Mouse (Mus musculus) left cerebral cortex, postnatal 14 days (tissue): ENCODE results near the gene C130032M10Rik. TPM values are rescaled to one million over a fixed set of nuclear protein-coding genes. Genes with fewer than 3 reads are reported as not detected.

Source experiments
- DNase-seq, 2 experiments: peaks; one replicate each; pipeline ENCODE4 v3.0.0; 2021 to 2022; ENCODE audit warnings: low spot score in 2 of 2, mixed read lengths in 1 of 2
- intact Hi-C: fragments of 180-260 bp; cut with DNase I; formaldehyde crosslinking; loops from one replicate; pipeline ENCODE4 v1.15.1; 2025
- total RNA-seq, 2 experiments: library from RNA; stranded (reverse); gene quantifications; 2 replicates each; pipeline ENCODE4 v1.2.3; 2021

C130032M10Rik gene
- total RNA-seq, 2 experiments from 2014 or later: not detected

DNA sequence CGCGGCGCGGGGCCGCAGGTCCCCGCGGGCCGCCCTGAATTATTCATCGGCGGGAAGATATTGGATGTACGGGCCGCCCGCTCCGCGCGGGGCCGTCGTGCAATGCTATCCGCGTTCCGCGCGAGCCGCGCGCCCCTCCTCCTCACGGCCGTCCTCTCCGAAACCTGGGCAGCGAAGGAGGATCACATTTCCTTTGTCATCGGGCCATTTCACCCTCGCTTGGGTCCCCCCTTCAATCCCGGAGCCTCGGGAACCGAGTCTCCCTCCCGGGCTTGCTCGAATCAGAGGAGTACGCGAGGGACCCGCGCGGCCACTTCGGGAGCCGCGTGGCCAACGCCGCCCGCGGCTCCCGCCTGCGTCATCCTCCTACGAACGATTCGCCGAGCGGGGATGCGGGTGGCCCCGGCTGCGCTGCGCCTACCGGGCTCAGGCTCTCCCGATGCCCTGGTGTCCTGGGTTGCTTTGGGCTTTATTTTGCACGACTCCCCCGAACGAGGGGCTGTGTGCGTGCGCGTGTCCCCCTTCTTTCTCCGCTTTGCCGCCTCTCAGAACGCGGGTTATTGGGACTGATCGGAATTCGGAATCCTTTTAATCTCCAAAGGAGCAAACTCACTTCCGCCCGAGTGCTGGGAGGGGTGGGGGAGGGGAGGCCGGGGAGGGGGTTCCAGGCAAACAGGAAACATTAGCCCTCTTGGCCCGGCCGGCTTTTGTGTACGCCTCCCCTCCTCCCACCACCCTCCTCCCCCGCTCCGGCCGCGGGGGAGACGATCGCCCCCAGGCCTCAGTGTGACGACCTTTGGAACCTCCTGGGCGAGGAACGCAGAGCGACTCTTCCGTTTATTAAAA, 48.5 kb downstream of the C130032M10Rik start, which contains the start of gene Trim71:
TSS of gene Trim71 (minus strand) at position 609 of the 846 bp plus-strand sequence.
- intact Hi-C loops: no loop called here
- peak; percentile 11 to 30 for DNase-seq

DNA sequence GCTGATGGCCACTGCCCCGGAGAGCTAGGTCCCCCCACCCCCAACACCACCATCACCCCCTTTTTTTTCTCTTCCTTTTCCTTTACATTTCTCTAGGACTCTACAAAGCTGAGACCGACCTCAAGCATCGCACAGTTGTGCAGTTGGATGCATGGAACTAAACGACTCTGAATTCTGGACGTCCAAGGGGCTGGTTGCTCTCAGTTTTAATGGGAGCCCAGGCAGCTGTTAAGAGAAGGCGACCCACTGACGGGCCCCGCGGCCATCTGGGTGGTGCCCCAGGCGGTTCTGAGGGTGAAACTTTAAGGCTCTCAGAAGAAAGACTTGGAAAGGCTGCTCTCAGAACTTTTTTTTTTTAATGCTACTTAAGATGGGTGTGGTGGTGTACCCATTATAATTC, 49.2 kb downstream of the C130032M10Rik start:
- DNase-seq: no peak
- intact Hi-C loops: no loop called here

Other genes with a start within 250 kb of the C130032M10Rik start
- not detected for gene Bcl2a1c, start 185.6 kb upstream of the C130032M10Rik start, total RNA-seq
- 1 to 10 TPM; 8.0 to 8.6 TPM for gene Crtap, start 125.0 kb upstream of the C130032M10Rik start, total RNA-seq
- gene Glb1, start 114.6 kb upstream of the C130032M10Rik start, total RNA-seq: 10 to 100 TPM; 28.1 to 30.2 TPM
- 10 to 100 TPM in 1 of 2 experiments, 1 to 10 TPM in 1; 9.4 to 10.4 TPM for gene Tmppe, start 114.6 kb upstream of the C130032M10Rik start, total RNA-seq
- not detected for gene Ccr4, start 10.8 kb upstream of the C130032M10Rik start, total RNA-seq
- under 1 TPM; 0.44 to 0.48 TPM for gene Trim71, start 48.7 kb downstream of the C130032M10Rik start, total RNA-seq
- 10 to 100 TPM; 49.7 to 50.5 TPM for gene Cnot10, start 124.5 kb downstream of the C130032M10Rik start, total RNA-seq
- gene Dync1li1, start 173.1 kb downstream of the C130032M10Rik start, total RNA-seq: 100 to 1,000 TPM; 101 to 105 TPM
- 10 to 100 TPM; 24.8 to 25.1 TPM for gene Cmtm6, start 215.4 kb downstream of the C130032M10Rik start, total RNA-seq